Mouse (Mus musculus) liver, embryonic 16.5 days (tissue): ENCODE results near the gene Olfr948. TPM values are rescaled to one million over a fixed set of nuclear protein-coding genes. Genes with fewer than 3 reads are reported as not detected.

Experiments used
- ATAC-seq: fragments of 200-750 bp; cut with Nextera tagmentation; 2 replicates; pipeline ENCODE4 v1.8.0; 2017; ENCODE audit warnings: low read depth, mild to moderate bottlenecking, moderate number of reproducible peaks, moderate library complexity
- H3K27ac ChIP-seq: fragments of 300-500 bp; sonication (generic); 2 replicates; pipeline ENCODE4 v1.5.1; 2014; ENCODE audit warnings: mild to moderate bottlenecking, low read length
- H3K27me3 ChIP-seq: fragments of 300-500 bp; sonication (generic); 2 replicates; pipeline ENCODE4 v1.6.1; 2014; ENCODE audit warnings: low read depth, low read length, mixed read lengths; ENCODE audit not compliant: control insufficient read depth, insufficient read depth
- H3K36me3 ChIP-seq: fragments of 300-500 bp; sonication (generic); 2 replicates; pipeline ENCODE4 v1.6.1; 2014; ENCODE audit warnings: mild to moderate bottlenecking; ENCODE audit not compliant: control insufficient read depth, insufficient read depth
- H3K4me1 ChIP-seq: fragments of 300-500 bp; sonication (generic); 2 replicates; pipeline ENCODE4 v1.6.1; 2014; ENCODE audit warnings: low read depth, low read length, mixed read lengths; ENCODE audit not compliant: control insufficient read depth
- H3K4me2 ChIP-seq: fragments of 300-500 bp; sonication (generic); 2 replicates; pipeline ENCODE4 v1.6.1; 2014; ENCODE audit warnings: low read depth, low read length, mixed read lengths
- H3K4me3 ChIP-seq: fragments of 300-500 bp; sonication (generic); 2 replicates; pipeline ENCODE4 v1.5.1; 2014; ENCODE audit warnings: low read depth, mild to moderate bottlenecking, low read length
- H3K9ac ChIP-seq: fragments of 300-500 bp; sonication (generic); 2 replicates; pipeline ENCODE4 v1.6.1; 2014; ENCODE audit warnings: low read depth, low read length
- H3K9me3 ChIP-seq: fragments of 300-500 bp; sonication (generic); replicated peaks from 2 replicates; pipeline ENCODE4 v1.6.1; 2016; ENCODE audit warnings: low read length; ENCODE audit not compliant: control insufficient read depth
- WGBS: fragments of 180-500 bp; shearing (Covaris S2); extraction: QIAGEN DNeasy Blood & Tissue Kit; methylation state at CpG from one replicate; pipeline ENCODE4 v1.1.7; 2014; ENCODE audit not compliant: insufficient replicate concordance; 5-methylcytosine and 5-hydroxymethylcytosine counted together
- polyA plus RNA-seq: library from polyadenylated mRNA; unstranded; fragments of >200 nt; fragmentation: Nextera tagmentation; extraction: Ambion mirVana; gene quantifications from 2 replicates; pipeline ENCODE4 v1.2.1, GENCODE M21; 2015

Olfr948 gene
- not detected in 2 replicates for polyA plus RNA-seq

GRCm38 (mm10) chr9:39325945-39326344, at the start of gene Olfr948:
Gene Olfr948 (minus strand): TSS chr9:39326045.
- H3K9ac ChIP-seq: no peak within 1 kb of the TSS
- H3K27ac ChIP-seq: no peak within 1 kb of the TSS
- no peak for ATAC-seq
- H3K4me2 ChIP-seq: no peak within 1 kb of the TSS
- no peak within 1 kb of the TSS for H3K4me3 ChIP-seq
- H3K4me1 ChIP-seq: no peaks in the 10 kb centered on the region
- no peaks in the 10 kb centered on the region for H3K9me3 ChIP-seq
- H3K36me3 ChIP-seq: no peaks in the 10 kb centered on the region
- no peaks in the 10 kb centered on the region for H3K27me3 ChIP-seq

- Histone ChIP-seq H3K4me2 (no peak overlapping the region), H3K27ac (no peak overlapping the region), H3K4me1 (no peaks in the 10 kb centered on the region), H3K9me3 (no peaks in the 10 kb centered on the region), H3K27me3 (no peaks in the 10 kb centered on the region), H3K9ac (no peak overlapping the region), H3K4me3 (no peak overlapping the region), H3K36me3 (no peaks in the 10 kb centered on the region)
- no peak for ATAC-seq
- 45% methylated on average over 2 of the region's 2 CpGs for WGBS
Observed at GRCm38 (mm10) chr9:39287136-39287535, 38.7 kb downstream of the Olfr948 start.

GRCm38 (mm10) chr9:39276718-39277117, 49.1 kb downstream of the Olfr948 start, which contains the start of gene Olfr945:
Gene Olfr945 (minus strand): TSS chr9:39276818.
- Histone ChIP-seq H3K36me3 (no peaks in the 10 kb centered on the region), H3K4me3 (no peak within 1 kb of the TSS), H3K4me1 (no peaks in the 10 kb centered on the region), H3K27ac (no peak within 1 kb of the TSS), H3K9me3 (no peaks in the 10 kb centered on the region), H3K4me2 (no peak within 1 kb of the TSS), H3K9ac (no peak within 1 kb of the TSS), H3K27me3 (no peaks in the 10 kb centered on the region)
- 66% methylated on average over 3 of the region's 3 CpGs for WGBS
- no peak for ATAC-seq

Other genes starting within 250 kb of the Olfr948 start
- not detected in 2 replicates for gene Olfr938, start 247.2 kb downstream of the Olfr948 start, polyA plus RNA-seq
- gene Olfr27, start 197.9 kb downstream of the Olfr948 start, polyA plus RNA-seq: not detected in 2 replicates
- gene Olfr943, start 159.7 kb downstream of the Olfr948 start, polyA plus RNA-seq: not detected in 2 replicates
- gene Olfr944, start 124.1 kb downstream of the Olfr948 start, polyA plus RNA-seq: not detected in 2 replicates
- not detected in 2 replicates for gene Olfr1537, start 76.1 kb downstream of the Olfr948 start, polyA plus RNA-seq
- gene Olfr945, start 49.2 kb downstream of the Olfr948 start, polyA plus RNA-seq: not detected in 2 replicates
- gene Olfr951, start 61.4 kb upstream of the Olfr948 start, polyA plus RNA-seq: not detected in 2 replicates
- not detected in 2 replicates for gene Olfr952, start 101.1 kb upstream of the Olfr948 start, polyA plus RNA-seq
- not detected in 2 replicates for gene Olfr954, start 130.7 kb upstream of the Olfr948 start, polyA plus RNA-seq
- gene Olfr955, start 145.9 kb upstream of the Olfr948 start, polyA plus RNA-seq: not detected in 2 replicates
- not detected in 2 replicates for gene Olfr44, start 167.9 kb upstream of the Olfr948 start, polyA plus RNA-seq
- gene Olfr957, start 189.8 kb upstream of the Olfr948 start, polyA plus RNA-seq: not detected in 2 replicates
- not detected in 2 replicates for gene Olfr958, start 228.0 kb upstream of the Olfr948 start, polyA plus RNA-seq
- gene Olfr959, start 249.5 kb upstream of the Olfr948 start, polyA plus RNA-seq: not detected in 2 replicates